ENCODE assay signal across 27 mouse cellular contexts in the genomic region with DNA sequence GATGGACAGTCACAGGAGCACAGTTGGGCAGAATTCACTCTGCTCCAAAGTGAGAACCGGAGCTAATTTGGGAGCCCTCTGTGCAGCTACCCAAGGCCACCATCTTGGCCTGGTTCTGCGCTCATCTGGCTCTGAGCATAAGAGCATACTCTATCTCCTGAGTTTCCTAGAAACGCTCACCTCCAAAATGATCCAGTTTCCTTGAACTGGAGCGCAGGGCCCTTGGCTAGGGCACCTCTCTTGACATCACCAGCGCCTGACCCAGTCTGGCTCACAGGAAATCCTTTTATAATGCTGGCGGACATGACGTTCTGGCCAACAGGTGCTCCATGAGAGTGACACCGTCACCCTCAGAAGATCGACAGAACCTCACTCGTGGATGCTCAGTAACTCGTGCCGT. TPM values are rescaled to one million over a fixed set of nuclear protein-coding genes. Genes with fewer than 3 reads are reported as not detected.
"Had no signal": no experiment of that assay in that cellular context is flagged by ENCODE, and none has a peak within 500 bp of the region (broad histone marks: within the 10 kb centered on the region; RNA-seq: fewer than 3 reads in every experiment).

No protein-coding gene starts in this region.

- H3K27me3 ChIP-seq: midbrain, embryonic 12.5 days; neural tube, embryonic 13.5 days; neural tube, embryonic 15.5 days; stomach, embryonic 15.5 days had no signal

- H3K27ac ChIP-seq: liver, embryonic 14.5 days; midbrain, embryonic 12.5 days; neural tube, embryonic 13.5 days; neural tube, embryonic 15.5 days; stomach, embryonic 15.5 days; stomach, postnatal 0 days had no signal

- H3K4me3 ChIP-seq: midbrain, embryonic 10.5 days; midbrain, embryonic 12.5 days; myocyte; neural tube, embryonic 13.5 days; neural tube, embryonic 15.5 days; stomach, embryonic 15.5 days had no signal

- H3K36me3 ChIP-seq: midbrain, embryonic 10.5 days; midbrain, embryonic 12.5 days; neural tube, embryonic 13.5 days; neural tube, embryonic 15.5 days; stomach, embryonic 15.5 days had no signal

- H3K4me1 ChIP-seq: neural tube, embryonic 13.5 days; neural tube, embryonic 15.5 days; stomach, embryonic 15.5 days had no signal

- DNase-seq: lung, adult 18-20 months; lung, embryonic 14.5 days; lung, postnatal 10 days; lung, postnatal 4 days; midbrain, embryonic 14.5 days; retina, postnatal 1 day; right cerebral cortex, adult 18-20 months; spleen, adult 18-20 months; thymus, adult 2 months; thymus, postnatal 25 days; thymus, postnatal 4 days had no signal

- H3K9me3 ChIP-seq: midbrain, embryonic 10.5 days; midbrain, embryonic 12.5 days; neural tube, embryonic 13.5 days; neural tube, embryonic 15.5 days; stomach, embryonic 15.5 days had no signal

RNA-seq across cellular contexts. Expression of gene 1700013G24Rik, which starts 3.5 kb away (rescaled TPM):
- total RNA-seq: megakaryocyte, adult 5-6 weeks; megakaryocyte-erythroid progenitor cell, adult 5-6 weeks had no signal
- polyA plus RNA-seq: liver, embryonic 14.5 days; liver, embryonic 16.5 days; lung, embryonic 14.5 days; lung, embryonic 16.5 days; midbrain, embryonic 10.5 days; midbrain, embryonic 12.5 days; midbrain, embryonic 14.5 days; midbrain, embryonic 16.5 days; neural tube, embryonic 11.5 days; neural tube, embryonic 13.5 days; neural tube, embryonic 15.5 days; small intestine, adult 2 months; stomach, embryonic 15.5 days; stomach, postnatal 0 days; urinary bladder, adult 2 months had no signal

RNA-seq across cellular contexts. Expression of gene Hspg2, which starts 12.0 kb away (rescaled TPM):
- total RNA-seq: megakaryocyte-erythroid progenitor cell, adult 5-6 weeks had no signal

RNA-seq across cellular contexts. Expression of gene Cela3b, which starts 26.2 kb away (rescaled TPM):
- total RNA-seq: megakaryocyte, adult 5-6 weeks; megakaryocyte-erythroid progenitor cell, adult 5-6 weeks had no signal
- polyA plus RNA-seq: lung, embryonic 14.5 days; lung, embryonic 16.5 days; midbrain, embryonic 10.5 days; midbrain, embryonic 12.5 days; midbrain, embryonic 14.5 days; midbrain, embryonic 16.5 days; neural tube, embryonic 11.5 days; neural tube, embryonic 13.5 days; neural tube, embryonic 15.5 days; urinary bladder, adult 2 months had no signal

RNA-seq across cellular contexts. Expression of gene Cela3a, which starts 47.0 kb away (rescaled TPM):
- total RNA-seq: megakaryocyte, adult 5-6 weeks; megakaryocyte-erythroid progenitor cell, adult 5-6 weeks had no signal
- polyA plus RNA-seq: liver, embryonic 14.5 days; liver, embryonic 16.5 days; lung, embryonic 14.5 days; lung, embryonic 16.5 days; midbrain, embryonic 10.5 days; midbrain, embryonic 12.5 days; midbrain, embryonic 14.5 days; midbrain, embryonic 16.5 days; neural tube, embryonic 11.5 days; neural tube, embryonic 13.5 days; neural tube, embryonic 15.5 days; small intestine, adult 2 months; stomach, postnatal 0 days; thymus, adult 2 months; urinary bladder, adult 2 months had no signal
